Mouse (Mus musculus) kidney, postnatal 14 days (tissue): ENCODE measurements at regions not wholly inside any gene's neighbourhood (a gene's known extent, or its start where the extent isn't known, plus 50 kb on each side); places are given as distances from the start of the nearest gene placed in this dataset.

ENCODE experiments used
- DNase-seq: peaks from one replicate; pipeline ENCODE4 v3.0.0; 2022; ENCODE audit warnings: mixed read lengths

DNA sequence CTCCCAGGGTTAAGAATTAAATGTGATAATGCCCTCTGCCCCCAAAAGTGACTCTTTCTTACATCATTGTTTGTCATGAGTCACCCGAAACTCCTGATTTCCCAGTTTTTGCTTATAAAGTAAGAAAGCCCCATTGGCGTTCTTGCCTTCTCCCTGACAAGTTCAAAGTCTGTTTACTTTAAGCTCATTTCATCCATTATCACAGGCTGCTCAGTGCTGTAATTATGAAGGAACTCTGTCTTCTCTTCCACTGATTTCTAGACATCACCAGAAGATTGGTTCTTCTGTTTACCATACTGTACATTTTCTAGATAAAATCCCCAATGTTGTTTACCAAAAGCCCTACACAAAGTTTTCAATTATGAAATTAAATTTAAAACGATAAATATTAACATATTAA, 81.2 kb upstream of the 4933402D24Rik start:
- DNase-seq: no peak

- no peak for DNase-seq
These were observed 59.2 kb upstream of the 4933402D24Rik start for GRCm38 (mm10) chr1:63828174-63828844.

- DNase-seq: no peak
These were observed 51.7 kb upstream of the 4933402D24Rik start for GRCm38 (mm10) chr1:63820614-63821270.

DNA sequence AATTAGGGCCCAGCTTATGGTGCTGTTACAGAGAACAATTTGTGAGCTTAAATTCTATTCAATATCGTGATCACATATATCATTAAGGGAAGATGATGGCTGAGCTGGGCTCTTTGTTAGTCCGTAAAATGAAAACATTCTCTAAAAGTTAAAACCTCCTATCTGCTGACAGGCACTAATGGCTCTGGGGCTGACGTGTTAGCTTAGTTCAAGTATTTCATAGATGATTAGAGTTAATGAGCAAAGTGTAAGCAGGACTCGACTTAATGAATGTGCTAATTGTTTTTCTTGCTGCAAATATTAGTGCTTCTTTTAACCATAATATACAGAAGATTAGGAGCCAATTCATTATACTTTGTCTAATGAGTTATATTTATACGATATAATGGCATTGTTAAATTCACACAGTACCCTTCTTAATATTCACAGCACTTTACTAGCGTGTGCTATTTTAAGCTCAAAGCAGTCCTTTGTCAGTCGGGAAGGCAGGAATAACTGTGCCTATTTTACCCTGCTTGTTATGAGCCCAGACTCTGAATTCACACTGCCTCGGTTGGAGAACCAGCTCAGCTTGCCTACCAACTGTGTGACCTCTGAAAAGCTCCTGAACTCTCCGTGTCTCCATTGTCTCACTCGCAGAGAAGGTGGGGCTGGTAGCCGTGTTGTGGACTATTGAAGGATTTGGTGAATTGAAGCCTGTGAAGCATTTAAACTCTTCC, 50.6 kb upstream of the 4933402D24Rik start:
- no peak for DNase-seq
